Mouse (Mus musculus): ENCODE data around the gene Agpat4.

The Agpat4 gene

DNA sequence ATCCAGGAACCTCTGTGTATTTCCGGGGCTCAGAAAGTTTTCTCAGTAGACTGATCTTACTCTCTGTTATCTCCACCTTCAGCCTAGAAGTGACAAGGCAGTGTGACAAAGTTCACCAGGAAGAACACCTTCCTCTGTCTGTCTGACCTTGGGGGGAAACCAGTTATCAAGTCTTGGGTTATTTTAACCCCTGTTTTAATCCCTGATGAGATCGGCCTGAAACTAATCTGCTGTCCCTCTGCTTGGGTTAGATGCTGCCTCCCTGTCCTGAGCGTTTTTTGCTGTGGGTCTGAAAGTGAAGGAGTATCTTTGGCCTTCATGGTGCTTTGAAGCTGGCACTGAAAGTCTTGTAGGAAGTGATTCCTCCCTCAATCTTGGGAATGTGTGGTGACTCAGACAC is 4.7 kb downstream of the Agpat4 start:
- DNase-seq, result no peak

DNA sequence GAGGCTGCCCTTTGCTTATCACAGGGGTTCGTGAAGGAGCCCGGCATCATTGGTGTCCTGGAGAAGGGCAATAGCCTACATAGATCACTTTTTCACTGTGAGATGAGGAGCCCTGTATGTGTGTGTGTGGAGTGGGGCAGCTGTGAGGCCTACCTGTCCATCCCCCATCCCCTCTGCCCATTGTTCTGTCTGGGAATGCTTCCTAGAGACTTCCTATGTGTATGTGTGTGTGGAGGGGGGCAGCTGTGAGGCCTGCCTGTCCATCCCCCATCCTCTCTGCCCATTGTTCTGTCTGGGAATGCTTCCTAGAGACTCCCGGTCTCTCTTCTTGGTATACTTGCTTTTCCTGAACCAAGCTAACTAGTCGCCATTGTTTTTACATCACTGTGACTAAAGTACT is 8.6 kb downstream of the Agpat4 start:
- DNase-seq, result no peak

DNA sequence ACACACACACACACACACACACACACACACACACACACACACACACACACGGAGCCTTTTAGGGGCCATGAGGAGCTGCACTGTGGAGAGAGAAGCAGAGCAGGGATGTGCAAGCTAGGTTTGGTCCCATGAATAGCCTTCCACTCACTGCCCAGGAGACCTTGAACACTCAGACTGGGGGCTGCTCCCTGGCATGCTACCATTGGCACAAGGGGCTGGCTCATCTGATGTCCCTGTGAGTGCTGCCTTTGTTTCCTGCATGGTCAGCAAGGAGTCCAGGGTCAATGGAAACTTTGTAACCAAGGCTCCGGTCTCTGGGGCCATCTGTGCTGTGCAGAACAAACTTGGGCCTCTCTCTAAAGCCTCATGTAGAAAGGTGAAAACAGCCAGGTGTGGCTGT is 10.5 kb downstream of the Agpat4 start:
- no peak for DNase-seq

DNA sequence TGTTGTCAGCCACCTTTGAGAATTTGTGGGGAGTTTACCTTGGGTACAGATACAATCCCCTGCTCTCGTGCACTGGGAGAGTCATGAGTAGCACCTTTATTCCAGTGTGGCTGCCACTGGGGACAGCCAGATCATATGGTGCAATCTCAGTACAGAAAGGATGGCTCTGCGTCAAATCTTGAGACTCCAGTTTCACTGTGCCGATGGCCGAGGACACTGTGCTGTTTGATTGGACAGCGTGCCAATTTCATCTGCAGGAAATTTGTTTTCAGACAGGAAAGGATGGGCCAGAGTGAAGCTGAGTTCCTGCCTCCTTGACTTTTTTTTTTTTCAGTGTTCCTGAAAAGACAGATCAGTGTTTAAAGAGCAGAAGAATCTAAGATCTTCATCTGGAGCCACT is 12.7 kb downstream of the Agpat4 start:
- DNase-seq, result peak; percentile 15

DNA sequence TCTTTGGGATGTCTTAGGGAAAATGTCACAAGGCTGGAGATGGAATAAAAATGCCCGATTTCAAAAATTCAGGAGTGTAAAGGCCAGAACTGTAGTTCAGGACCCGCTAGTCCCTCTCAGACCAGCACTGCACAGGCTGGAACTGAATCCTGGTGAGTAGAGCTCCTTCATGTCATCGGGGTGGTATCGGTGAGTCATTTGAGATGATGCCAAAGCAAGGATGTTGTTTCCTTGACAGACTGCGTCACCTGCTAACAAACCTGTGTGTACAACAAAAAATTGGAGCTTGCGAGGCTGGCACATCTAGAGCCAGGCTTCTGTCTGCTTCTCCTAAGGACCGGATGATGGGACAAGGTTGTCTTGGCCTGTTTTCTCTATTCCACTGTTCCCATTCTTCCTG is 13.1 kb downstream of the Agpat4 start:
- DNase-seq, result no peak

DNA sequence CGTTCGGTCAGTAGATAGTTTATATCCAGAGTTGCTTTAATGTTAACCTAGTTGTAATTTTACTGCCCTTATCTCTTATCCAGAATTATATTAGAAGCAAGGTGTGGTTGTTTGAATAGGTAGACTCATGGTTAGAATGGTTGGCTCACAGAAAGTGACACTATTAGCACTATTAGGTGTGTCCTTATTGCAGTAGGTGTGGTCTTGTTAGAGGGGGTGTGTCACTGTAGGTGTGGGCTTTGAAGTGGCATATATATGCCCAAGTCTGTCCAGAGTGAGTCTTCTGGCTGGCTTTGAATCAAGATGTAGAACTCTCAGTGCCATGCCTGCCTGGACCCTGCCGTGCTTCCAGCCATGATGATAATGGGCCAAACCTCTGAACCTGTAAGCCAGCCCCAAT is 14.4 kb downstream of the Agpat4 start:
- DNase-seq, result no peak

DNA sequence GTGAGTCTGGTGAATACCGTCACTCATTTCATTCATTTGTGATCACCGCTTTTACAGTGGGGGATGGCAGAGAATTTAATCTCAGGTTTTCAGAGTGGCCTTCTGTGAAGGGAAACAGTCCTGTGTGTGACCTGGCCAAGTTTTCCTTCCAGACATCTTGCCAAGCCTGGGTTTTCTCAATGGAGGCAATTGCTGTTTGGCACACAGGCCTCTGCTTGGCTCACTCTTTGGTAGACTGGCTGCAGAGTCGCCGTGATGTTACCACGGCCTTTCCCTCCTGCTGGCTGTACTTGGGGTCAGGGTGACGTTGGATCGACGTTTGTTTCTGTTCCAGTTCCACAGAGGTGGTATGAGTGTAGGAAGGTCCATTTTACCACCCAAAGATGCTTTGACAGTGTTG is 15.5 kb downstream of the Agpat4 start:
- DNase-seq, result no peak

DNA sequence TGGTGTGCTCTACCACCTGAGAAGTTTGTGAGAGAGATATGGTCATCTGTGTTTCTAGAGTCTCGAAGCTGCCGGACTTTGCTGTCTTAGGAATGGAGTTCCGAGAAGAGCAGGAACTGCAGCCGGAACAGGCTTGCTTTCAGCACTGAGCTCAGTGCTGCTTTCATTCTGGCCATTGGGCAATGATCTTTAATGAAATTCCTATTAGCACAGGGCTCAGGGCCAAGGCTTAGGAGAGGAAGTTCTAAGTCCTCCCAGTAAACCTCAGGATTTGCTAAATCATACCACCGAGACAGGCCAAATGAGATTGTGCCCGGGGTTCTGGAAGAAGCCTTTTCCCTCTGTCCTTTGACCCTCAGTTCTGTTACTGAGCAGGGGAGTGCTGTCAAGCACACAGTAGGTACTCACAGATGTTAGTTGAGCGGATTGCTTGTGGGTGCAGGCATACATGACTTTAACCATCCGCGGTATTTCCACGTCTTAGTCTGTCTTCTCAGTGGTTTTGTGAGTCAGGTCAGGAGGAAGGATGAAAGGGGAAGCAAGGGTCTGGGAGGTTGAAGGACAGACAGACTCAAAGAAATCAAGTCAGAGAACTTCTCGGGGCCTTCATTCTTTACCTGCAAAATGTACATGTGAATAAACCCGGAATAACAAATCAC is 16.6 kb downstream of the Agpat4 start:
- peak; percentile 22 for DNase-seq

DNA sequence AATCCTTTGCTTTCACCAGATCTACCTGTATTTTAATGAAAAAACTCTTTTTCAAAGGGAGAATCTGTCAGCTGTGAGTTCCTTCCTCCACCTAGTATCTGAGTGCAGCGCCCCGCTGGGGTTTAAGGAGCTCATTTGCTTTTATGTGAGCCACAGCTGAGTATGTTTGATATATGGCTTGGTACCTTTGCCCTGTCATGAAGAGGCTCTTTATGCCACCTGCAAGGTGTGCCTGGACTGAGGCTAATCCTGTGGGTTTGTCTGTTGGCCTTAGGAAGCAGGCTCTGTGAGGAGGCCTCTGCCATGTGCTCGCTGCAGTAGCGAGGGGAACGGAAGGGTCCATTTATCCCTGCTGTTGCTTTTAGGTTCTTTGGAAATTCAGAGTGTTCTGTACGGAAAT is 19.9 kb downstream of the Agpat4 start:
- DNase-seq, result no peak

DNA sequence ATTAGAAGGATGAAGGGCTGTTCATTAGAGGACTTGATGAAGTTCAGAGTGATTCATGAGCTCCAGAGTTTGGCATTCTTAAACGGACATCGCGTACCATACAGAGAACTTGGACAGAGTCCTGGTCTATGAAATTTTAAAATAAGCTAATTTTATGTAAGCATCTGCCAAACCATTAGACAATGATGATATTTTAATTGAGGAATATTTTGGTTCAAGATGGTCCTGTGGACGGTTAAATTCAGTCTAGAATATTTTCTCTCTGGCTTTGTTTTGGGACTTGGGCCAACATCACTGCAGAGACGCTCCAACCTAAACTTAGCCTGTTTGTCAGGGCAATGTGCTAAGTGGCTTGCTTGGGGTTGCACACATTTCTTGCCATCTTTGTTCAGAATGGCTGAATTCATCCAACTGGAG is 25.5 kb downstream of the Agpat4 start:
- no peak for DNase-seq

DNA sequence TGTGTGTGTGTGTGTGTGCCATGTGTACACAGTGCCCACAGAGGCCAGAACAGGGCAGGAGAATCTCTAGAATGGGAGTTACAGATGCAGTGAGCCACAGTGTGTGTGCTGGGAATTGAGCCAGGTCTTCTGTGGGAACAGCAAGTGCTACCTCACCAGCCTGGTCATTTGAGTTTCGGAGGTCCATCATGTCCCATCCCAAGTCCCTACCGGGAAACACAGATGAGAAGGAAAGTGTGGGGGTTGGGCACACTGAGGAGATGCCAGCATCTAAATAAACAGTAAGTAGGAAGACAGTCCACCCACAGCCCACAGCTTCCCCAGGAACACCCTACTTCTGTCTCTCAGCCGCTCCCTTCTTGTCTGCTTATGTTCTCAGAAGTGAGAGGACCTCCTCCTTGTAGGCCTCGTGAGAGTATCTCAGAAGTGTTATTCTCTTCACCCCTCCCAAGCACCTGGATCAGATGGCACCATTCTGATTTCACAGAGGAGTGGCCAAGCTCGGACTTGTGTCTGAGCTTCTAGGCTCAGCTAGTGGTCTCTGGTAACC is 27.7 kb downstream of the Agpat4 start:
- DNase-seq, result no peak

DNA sequence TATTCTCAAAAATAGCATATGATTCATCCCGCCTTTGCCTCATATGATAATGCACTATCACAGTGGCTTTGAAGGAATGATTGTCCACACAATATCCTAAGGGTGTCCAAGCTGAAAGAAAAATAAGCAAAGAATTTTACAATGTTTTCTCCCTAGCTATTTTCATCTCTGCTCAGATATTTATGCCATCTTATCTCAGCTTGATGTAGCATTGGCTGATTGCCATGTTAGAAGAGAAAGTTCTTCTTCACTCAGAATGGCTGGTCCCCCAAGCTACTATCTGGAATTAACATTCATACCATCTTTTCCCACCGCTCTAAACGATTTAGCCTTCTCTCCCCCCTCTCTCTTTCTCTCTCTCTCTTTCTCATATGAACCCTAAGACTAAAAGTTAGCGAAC is 29.3 kb downstream of the Agpat4 start:
- DNase-seq, result no peak

DNA sequence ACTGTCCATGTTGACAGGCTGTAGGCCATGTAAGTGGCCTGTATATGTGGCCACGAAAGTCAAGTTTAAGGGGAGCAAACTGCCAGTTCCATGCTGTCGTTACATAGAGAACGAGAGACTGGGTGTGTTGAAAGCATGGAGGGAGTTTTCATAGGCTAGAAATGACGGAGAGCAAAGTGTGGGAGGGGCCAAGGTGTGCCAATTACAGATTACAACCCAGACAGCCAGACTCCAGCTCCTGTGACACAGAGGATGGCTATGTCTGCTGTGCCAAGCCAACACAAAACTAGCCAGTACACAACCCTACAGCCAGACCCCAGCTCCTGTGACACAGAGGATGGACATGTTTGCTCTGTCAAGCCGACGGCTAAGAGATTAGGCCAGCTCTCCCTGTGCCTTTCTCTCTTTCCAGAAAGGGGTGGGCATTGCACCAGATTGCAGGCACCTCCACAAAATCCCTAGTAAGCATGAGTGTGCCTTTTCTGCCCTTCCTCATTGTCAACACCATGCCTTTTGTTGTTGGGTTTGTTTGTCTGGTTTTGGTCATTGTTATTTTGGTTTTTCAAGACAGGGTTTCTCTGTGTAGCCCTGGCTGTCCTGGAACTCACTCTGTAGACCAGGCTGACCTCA is 30.8 kb downstream of the Agpat4 start:
- no peak for DNase-seq

DNA sequence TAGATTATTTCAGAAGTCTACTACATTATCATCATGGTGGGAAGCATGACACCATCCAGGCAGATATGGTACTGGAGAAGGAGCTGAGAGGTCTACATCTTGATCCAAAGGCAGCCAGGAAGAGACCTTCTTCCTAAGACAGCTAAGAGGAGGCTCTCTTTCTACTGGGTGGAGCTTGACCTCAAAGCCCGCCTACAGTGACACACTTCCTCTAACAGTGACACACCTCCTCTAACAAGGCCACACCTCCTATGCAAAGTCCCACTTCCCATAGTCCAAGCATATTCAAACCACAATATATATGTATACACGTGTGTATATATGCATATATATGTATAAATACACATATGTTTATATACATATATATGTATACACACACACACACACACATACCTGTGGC is 32.5 kb downstream of the Agpat4 start:
- DNase-seq, result no peak

DNA sequence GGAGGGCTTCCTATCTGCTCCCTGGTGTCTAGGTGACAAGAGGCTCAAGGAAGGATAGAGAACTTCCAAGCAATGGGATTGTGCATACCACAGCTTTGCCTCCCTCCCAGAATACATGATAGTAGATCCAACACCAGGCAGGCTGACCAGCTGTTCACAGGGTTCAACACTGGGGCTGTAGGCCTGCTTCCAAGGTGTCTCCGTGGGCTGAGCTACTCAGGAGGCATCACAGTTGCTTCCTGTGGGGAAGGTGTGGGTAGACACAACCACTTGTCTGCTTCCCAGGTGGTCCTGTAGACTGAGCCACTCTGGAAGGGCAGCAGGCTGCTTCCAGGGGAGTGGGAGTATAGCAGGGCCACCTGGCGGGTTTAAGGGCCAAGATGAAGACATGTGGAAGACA is 35.8 kb downstream of the Agpat4 start:
- no peak for DNase-seq

DNA sequence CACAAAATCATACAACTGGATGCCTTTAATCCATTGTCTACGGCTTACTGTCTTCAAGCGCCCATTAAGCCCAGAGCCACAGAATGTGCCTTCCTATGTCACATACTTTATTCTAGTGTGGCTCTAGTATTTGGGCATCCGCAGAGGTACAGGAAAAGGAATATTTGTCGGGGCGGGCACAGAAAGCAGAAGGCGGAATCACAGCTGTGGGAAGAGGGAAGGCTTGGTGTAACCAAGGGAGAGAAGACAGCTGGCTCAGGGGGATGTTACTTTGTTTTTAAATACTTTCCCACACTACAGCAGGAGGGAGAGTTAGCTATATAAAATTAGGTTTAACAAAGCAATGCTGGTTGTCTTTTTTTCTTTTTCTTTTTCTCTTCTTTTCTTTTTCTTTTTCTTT is 36.7 kb downstream of the Agpat4 start:
- no peak for DNase-seq

DNA sequence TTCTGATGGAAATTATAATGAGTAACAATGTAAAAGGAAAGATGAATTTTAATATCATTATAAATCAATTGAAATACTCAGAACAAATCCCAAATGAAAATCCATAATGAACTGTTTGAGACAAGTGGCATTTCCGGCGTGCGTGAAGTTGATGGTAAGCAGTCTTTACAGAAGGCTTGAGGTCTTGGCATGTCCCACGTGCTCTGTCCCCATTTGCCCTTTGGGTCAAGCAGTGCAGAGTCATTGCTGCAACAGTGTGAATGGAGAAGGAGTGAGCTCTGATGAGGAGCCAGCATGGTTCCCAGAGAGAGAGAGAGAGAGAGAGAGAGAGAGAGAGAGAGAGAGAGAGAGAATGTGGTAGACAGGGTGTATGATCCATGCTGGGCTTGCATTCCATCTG is 37.4 kb downstream of the Agpat4 start:
- no peak for DNase-seq

DNA sequence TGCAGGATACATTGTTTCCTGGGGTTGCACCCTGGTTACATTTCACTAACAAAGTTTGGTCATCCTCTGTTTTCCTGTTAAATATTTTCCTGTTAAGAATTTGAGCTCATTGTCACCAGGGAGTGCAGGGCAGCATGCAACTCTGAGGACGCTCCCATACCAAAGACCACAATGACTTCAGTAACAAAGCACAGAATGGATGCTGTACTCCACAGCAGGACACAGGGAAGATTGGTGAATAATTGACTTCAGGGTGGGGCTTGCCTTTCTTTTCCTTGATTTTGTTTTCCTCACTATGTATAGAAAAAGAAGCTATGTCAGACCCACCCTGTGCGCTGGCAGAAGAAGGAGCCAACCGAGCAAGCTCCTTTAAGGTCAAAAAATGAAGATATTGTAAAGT is 38.2 kb downstream of the Agpat4 start:
- DNase-seq, result no peak

DNA sequence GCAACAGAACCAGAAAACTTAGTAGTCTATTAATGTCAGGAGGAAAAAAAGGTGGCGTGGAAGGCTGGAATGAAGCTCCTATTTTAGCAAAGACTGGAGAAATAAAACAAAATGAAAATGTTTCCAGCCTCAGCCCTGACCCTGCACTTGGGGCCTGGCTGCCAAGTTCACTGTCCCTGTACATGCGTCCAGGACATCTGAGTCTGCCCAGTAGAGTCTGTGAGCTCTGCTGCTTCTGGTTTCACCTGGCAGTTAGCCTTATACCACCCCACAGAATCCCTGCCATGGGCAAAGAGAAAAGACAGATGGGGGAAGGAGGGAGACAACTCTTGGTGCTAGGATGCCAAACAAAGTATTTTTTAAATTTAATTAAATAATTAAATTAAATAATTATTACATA is 38.7 kb downstream of the Agpat4 start:
- DNase-seq, result no peak

DNA sequence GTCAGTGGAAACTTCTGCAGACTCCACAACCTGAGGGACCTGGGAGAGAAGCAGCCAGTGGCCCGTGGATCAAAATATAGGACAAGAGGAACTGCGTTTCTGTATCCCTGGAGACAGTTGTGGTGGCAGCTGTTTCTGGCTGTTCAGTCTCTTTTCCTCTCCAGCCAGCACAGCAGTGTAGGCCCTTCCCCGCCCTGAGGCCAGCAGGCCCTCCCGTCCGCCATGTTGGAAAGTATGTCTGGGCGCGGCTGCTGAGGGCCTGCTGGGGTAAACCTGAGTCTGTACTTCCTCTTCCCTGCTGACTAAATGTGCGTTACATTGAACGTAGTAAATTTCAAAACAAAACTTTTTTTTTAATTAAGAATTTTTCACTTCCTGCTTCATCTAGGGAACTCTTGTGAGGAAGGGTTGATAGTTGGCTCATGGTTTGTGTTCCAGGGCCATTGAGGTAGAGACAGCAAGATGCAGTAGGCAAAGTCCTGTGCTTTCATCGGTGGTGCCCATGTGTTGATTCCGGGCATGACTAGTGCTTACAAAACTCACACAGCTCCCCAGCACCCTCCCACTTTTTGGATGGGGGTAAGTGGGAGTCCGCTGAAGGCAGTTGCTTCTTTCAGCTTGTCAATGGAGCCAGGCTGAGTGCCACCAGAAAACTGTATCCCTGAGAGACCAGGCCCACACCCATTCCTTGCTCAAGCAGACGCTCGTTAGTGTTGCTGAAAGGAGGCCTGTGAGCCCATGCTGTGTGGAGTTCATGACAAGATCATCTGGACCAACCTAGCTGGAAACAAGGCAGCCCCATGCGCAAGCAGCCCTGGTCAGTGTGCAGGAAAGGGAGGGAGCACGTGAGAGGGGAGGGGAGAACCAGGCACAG is 40.9 kb downstream of the Agpat4 start:
- DNase-seq, result no peak

DNA sequence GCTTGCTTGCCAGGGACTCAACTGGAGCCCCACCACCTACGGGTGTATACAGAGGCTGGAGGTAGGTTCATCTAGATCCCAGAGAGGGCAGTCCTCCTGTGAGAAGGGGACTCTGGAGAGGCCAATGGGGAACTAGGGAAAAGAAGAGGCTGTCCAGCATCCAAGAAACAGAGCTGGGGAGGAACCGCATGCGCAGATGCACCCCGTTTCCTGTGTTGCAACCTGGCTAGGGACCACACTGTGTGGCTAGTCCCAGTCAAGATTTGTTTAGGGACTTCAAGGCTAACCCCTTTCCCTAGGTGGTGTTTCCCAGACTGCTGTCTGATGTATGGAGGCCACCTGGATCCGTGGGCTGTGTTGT is 41.5 kb downstream of the Agpat4 start:
- DNase-seq, result no peak

DNA sequence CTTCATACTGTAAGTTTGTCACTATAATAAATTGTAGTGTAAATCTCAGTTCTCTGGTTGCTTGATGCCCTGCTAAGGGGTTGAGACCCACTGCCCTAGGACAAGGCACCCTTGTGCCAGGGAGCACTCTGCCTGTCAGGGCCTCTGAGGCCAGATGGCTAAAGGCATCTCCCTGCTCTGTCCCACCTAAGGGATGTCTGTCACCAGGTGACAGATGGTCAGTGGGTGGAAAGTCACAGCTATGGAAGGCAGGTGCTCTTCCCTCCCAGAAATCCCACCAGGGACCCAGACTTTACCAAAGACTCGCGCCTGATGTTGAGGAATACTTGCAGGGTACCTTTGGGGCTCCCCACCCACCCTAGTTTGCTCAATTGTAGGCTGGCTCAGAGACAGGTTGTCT is 42.0 kb downstream of the Agpat4 start:
- no peak for DNase-seq

DNA sequence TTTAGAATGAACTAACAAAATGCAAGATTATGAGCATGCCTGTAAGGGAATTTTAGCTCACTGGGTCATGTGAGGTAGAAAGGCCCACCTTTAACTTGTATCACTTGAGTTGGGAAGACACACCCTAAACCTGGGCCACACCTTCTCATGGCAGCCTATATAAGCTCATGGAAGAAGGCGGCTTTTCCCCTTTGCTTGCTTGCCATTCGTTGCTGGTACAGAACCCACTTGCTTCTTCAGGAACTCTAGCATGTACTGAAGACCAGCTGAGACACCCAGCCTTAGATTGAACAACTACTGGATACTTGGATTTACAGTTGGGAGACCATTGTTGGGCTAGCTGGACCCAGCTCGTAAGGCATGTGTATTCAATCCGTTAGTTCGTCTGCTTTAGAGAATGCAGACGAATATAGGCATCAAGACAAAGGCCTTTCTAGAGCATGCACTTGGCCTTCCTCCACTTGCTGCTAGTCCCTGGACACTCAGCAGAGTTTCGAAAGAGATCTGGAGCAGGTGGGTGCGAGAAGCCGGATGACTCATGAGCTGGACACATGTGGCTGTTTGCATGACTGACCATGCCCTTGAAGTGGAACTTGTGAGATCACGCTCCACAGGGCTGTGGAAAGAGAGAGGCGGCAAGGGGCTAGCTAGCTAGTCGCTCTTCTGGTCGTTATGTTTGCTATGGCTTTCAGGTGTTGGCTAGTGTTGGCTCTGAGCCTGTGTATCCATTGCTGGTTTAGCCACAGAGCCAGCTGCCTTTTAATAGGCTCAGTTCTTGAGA is 42.7 kb downstream of the Agpat4 start:
- no peak for DNase-seq
